ENCODE assay signal across 8 mouse cellular contexts in the genomic region with DNA sequence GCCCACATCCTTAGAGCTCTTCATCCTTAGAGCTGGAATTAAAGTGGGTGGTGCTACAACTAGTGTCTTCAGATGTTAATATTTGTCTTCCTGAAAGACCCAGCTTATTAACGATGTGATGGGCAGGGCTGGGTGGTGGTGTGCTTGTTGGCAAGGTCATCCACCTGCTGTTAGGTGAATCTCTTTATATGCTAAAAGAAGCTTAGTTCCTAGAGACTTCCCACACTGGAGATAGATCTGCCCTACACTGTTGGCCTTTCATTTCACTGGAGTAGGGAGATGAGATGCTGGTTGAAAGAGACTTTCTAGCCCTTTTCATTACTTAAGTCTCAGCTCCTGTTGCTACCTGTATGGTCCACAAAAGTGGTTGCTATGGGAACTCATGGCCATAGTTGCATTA. TPM values are rescaled to one million over a fixed set of nuclear protein-coding genes. Genes with fewer than 3 reads are reported as not detected.
DNase-seq lines count a peak whose midpoint lies in the region; ATAC-seq and TF ChIP-seq lines count a peak whose summit lies in the region.

No protein-coding gene starts in this region.

- no peak for DNase-seq in heart, adult 9 months (ENCODE audit: low spot score in 2 of 2)
- no peak for DNase-seq in ES-E14 (ENCODE audit: low read depth, low spot score)
- no peak for DNase-seq in hindbrain, embryonic 10.5 days (ENCODE audit: low spot score)
- no peak for DNase-seq in adrenal gland, adult 2 months
- no peak for DNase-seq in yolk sac, embryonic 10.5 days (ENCODE audit: low spot score)
- no peak for DNase-seq in left cerebral cortex, adult 11 months (ENCODE audit: low spot score)

- H3K27me3 ChIP-seq in heart, embryonic 14.5 days (ENCODE audit: control insufficient read depth, insufficient read depth, low read length) = no peaks in the 10 kb centered on the region
- no peaks in the 10 kb centered on the region for H3K27me3 ChIP-seq in hindbrain, embryonic 10.5 days (ENCODE audit: insufficient read depth, poor library complexity, severe bottlenecking)

- H3K9ac ChIP-seq in heart, embryonic 14.5 days (ENCODE audit: low read length) = peak overlapping the region; percentile 88
- peak overlapping the region; percentile 19; the same call in 1 of the 2 replicates for H3K9ac ChIP-seq in ES-E14 (ENCODE audit: insufficient read depth, low read depth, low read length, poor library complexity, severe bottlenecking)

- H3K9me3 ChIP-seq in heart, embryonic 14.5 days (ENCODE audit: control insufficient read depth, low read length) = no peaks in the 10 kb centered on the region
- no peaks in the 10 kb centered on the region for H3K9me3 ChIP-seq in ES-E14 (ENCODE audit: control insufficient read depth, insufficient read depth, low read depth, low read length)
- H3K9me3 ChIP-seq in hindbrain, embryonic 10.5 days = no peaks in the 10 kb centered on the region

- peak overlapping the region in 1 of 2 experiments; percentile 79; a peak in 3 of 4 replicates for H3K4me3 ChIP-seq in heart, embryonic 14.5 days (ENCODE audit: control insufficient read depth in 1 of 2, insufficient read depth in 1 of 2, low read depth in 1 of 2, low read length in 2 of 2)
- H3K4me3 ChIP-seq in ES-E14 (ENCODE audit: insufficient read depth in 1 of 2, low read depth in 1 of 2, low read length in 2 of 2, poor library complexity in 1 of 2, severe bottlenecking in 1 of 2) (peak overlapping the region; percentile 81 to 96), macrophage (ENCODE audit: inconsistent target) (peak overlapping the region; percentile 90)
- H3K4me3 ChIP-seq in hindbrain, embryonic 10.5 days = peak overlapping the region; percentile 97

- H3K4me2 ChIP-seq in heart, embryonic 14.5 days (ENCODE audit: low read length) = peak overlapping the region; percentile 88

- peaks cover 11 to 27% of the 10 kb centered on the region in 2 experiments for H3K4me1 ChIP-seq in heart, embryonic 14.5 days (ENCODE audit: control insufficient read depth in 2 of 2, insufficient read depth in 2 of 2, low read length in 2 of 2)
- peaks cover 1 to 10% of the 10 kb centered on the region in 2 experiments; a peak in 2 of 4 replicates for H3K4me1 ChIP-seq in ES-E14 (ENCODE audit: control insufficient read depth in 2 of 2, insufficient read depth in 2 of 2, low read length in 2 of 2, poor library complexity in 1 of 2)
- peaks cover 34% of the 10 kb centered on the region for H3K4me1 ChIP-seq in hindbrain, embryonic 10.5 days (replicated peaks)

- peaks cover 30% of the 10 kb centered on the region for H3K36me3 ChIP-seq in heart, embryonic 14.5 days (ENCODE audit: control insufficient read depth, insufficient read depth, low read length)
- H3K36me3 ChIP-seq in ES-E14 (ENCODE audit: control insufficient read depth, insufficient read depth, low read length, poor library complexity, severe bottlenecking) (peaks cover 30% of the 10 kb centered on the region), macrophage (ENCODE audit: inconsistent target) (peaks cover 22% of the 10 kb centered on the region)
- peaks cover 41% of the 10 kb centered on the region for H3K36me3 ChIP-seq in hindbrain, embryonic 10.5 days

- WGBS in heart, embryonic 14.5 days = 30% methylated on average over 1 of the region's 1 CpGs
- 16% methylated on average over 1 of the region's 1 CpGs for WGBS in hindbrain, embryonic 10.5 days
- 0% methylated on average over 1 of the region's 1 CpGs for WGBS in macrophage (ENCODE audit: missing documents)

- no peak overlapping the region for H3K27ac ChIP-seq in heart, embryonic 14.5 days (replicated peaks in 1 of 2; ENCODE audit: control insufficient read depth in 1 of 2, insufficient read depth in 1 of 2, low read depth in 2 of 2, low read length in 2 of 2)
- no peak overlapping the region for H3K27ac ChIP-seq in ES-E14 (ENCODE audit: insufficient read depth, low read depth, low read length, poor library complexity, severe bottlenecking)
- H3K27ac ChIP-seq in hindbrain, embryonic 10.5 days = peak overlapping the region; percentile 93
- no peak overlapping the region for H3K27ac ChIP-seq in macrophage

- in situ Hi-C loops in ES-E14 (cut with MboI; ENCODE audit: low sequenced_read_pairs in 2 of 2, unreplicated experiment in 2 of 2) = no loop called here

- ATAC-seq in heart, embryonic 14.5 days (ENCODE audit: insufficient number of reproducible peaks, insufficient read depth, low FRiP score, low read depth) = no peak

- H3K79me2 ChIP-seq in macrophage (ENCODE audit: inconsistent target) = peaks cover 51% of the 10 kb centered on the region

TF ChIP-seq in ES-E14, 5 proteins besides CTCF, POLR2A, EP300 and RAD21:
- TF ChIP-seq HCFC1 (IDR thresholded peaks at IDR 0.05; ENCODE audit: borderline replicate concordance, insufficient read depth, low read length) = no peak
- TF ChIP-seq ZC3H11A (IDR thresholded peaks at IDR 0.05; ENCODE audit: borderline replicate concordance, low read depth, low read length) = no peak
- no peak for TF ChIP-seq MAFK (IDR thresholded peaks at IDR 0.05; ENCODE audit: insufficient read depth, low read depth, low read length)
- TF ChIP-seq ZNF384 (IDR thresholded peaks at IDR 0.05; ENCODE audit: low read depth, low read length) = no peak
- no peak for TF ChIP-seq CHD2 (IDR thresholded peaks at IDR 0.05; ENCODE audit: low read depth, low read length)

RNA-seq across cellular contexts. Expression of a gene that starts 1.3 kb away (rescaled TPM):
- 29.5 and 30.2 TPM in 2 replicates for polyA plus RNA-seq in heart, embryonic 14.5 days (2014; fragmentation: Nextera tagmentation; extraction: Ambion mirVana)
- 103 and 106 TPM in 2 replicates for total RNA-seq in ES-E14 (2012; rRNA removed)
- 63.2 and 76.8 TPM in 2 replicates for polyA plus RNA-seq in hindbrain, embryonic 10.5 days (2016; fragmentation: Nextera tagmentation; extraction: Ambion mirVana)
- 100 to 1,000 TPM in 1 of 26 experiments, 10 to 100 TPM in 25; 22.4 to 107 (median 44.5) TPM for total RNA-seq in macrophage (2018; cell fraction: chromatin; rRNA removed)
- 10 to 100 TPM; 18.3 to 34.1 (median 24.5) TPM for total RNA-seq in macrophage (2018; cell fraction: cytosol; rRNA removed)
- 10 to 100 TPM; 18.5 to 73.6 (median 27.9) TPM for total RNA-seq in macrophage (2018; cell fraction: nucleus; rRNA removed)
- polyA plus RNA-seq in macrophage (2018) = 23.8 to 53.3 TPM (median 24.9 TPM) in 3 replicates
- total RNA-seq in adrenal gland, adult 2 months (2021) = 10 to 100 TPM; 30.5 TPM
- polyA plus RNA-seq in adrenal gland, adult 2 months (2012; rRNA removed) = 50.0 and 52.5 TPM in 2 replicates

RNA-seq across cellular contexts. Expression of a gene that starts 8.8 kb away (rescaled TPM):
- polyA plus RNA-seq in heart, embryonic 14.5 days (2014; fragmentation: Nextera tagmentation; extraction: Ambion mirVana) = 70.8 and 74.8 TPM in 2 replicates
- 28.4 and 29.3 TPM in 2 replicates for total RNA-seq in ES-E14 (2012; rRNA removed)
- 145 and 149 TPM in 2 replicates for polyA plus RNA-seq in hindbrain, embryonic 10.5 days (2016; fragmentation: Nextera tagmentation; extraction: Ambion mirVana)
- 10 to 100 TPM in 24 of 26 experiments, 1 to 10 TPM in 2; 8.6 to 56.8 (median 32.7) TPM for total RNA-seq in macrophage (2018; cell fraction: chromatin; rRNA removed)
- 10 to 100 TPM in 24 of 26 experiments, 1 to 10 TPM in 2; 9.5 to 20.9 (median 14.7) TPM for total RNA-seq in macrophage (2018; cell fraction: cytosol; rRNA removed)
- total RNA-seq in macrophage (2018; cell fraction: nucleus; rRNA removed) = 10 to 100 TPM in 24 of 26 experiments, 1 to 10 TPM in 2; 9.7 to 48.4 (median 15.8) TPM
- 15.0 to 33.6 TPM (median 15.3 TPM) in 3 replicates for polyA plus RNA-seq in macrophage (2018)
- total RNA-seq in adrenal gland, adult 2 months (2021) = 10 to 100 TPM; 56.9 to 61.6 TPM
- 59.3 and 60.1 TPM in 2 replicates for polyA plus RNA-seq in adrenal gland, adult 2 months (2012; rRNA removed)
